Mouse (Mus musculus): ENCODE results near the gene Tada3. TPM values are rescaled to one million over a fixed set of nuclear protein-coding genes. Genes with fewer than 3 reads are reported as not detected.

Tada3 gene
- polyA plus RNA-seq (2012; rRNA removed): 41.7 and 44.7 TPM in 2 replicates

DNA sequence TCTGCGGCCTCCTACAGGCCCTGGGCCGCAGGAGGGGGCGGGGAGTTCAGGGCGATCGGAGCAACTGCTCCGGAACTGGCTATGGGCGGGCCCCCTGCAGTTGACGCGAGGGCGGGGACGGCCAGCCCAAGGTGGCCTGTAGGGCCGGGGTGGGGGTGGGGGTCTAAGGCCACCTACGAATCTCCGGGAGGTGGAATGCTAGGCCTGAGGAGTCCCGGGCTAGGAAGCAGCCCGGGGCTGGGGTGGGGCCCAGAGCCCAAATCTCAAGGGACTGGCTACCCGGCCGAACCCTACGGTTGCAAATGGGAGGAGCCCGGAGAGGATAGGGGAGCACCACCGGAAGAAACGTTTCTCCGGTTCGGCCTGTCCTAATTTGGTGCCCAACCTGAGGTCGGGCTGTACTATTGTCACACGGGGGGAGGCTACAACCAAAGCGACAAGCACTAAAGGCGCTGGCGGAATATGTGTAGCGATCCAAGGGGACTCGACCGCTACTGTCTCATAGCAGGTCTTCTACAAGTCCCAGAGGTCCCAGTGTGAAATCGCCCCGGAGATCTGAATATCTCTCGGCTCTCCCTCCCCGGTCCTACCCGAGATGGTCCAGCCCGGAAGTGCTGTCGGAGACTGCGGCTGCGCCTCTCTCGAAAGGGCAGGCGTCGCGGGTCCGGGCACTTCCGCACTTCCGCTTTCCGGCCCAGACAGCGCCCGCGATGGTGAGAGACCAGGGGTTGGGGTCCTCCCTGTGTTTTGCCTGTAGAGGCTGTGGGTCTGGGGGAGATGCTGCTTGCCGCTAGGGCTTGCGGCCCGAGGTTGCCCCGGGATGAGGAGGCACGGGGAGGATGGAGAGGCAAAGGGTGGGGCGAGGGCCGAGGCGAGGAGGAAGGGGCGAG is at the start of gene Tada3, which contains the start of gene Arpc4:
Tada3 (minus strand) TSS at position 388 of the 890 bp plus-strand sequence.
Arpc4 (plus strand) TSS at position 620 of the 890 bp plus-strand sequence.

DNA sequence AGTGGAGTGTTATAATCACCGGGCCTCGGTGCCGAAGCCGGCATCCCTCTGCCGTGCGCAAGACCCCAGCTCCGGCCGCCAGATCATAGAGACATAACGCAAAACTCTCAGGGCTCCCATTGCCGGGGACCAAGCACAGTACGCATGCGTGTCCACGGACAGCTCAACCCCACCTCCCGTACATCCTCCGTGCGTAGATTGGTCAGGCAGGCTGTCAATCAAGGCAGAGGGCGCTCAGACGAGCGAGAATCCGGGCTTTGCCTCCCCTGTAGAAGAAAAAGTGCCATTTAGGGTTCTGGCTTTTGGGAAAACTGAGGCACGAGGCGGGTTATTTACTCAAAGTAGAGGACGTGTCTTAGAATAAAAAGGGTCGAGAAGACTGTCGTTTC is 41.5 kb upstream of the Tada3 start, which contains the start of gene Rpusd3:
Rpusd3 (minus strand) TSS at position 142 of the 389 bp plus-strand sequence.

DNA sequence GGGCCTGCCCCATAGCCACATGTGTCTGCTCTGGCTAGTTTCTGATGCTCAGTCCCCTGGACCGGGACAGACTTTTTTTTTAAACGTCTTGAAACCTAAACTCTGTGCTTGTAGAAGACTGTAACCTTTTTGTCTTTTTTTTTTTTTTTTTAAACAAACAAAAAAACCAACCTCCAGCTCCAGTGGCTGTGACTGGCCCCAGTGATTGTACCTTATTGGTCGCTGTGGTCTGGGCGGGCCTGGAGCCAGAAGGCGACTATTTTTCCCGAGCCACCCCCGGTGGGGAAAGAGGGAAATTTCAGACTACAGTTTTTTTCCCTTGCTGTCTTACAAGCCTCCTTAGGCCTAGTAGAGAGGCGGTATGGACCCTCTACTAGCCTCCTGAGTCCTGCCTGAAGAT is 11.3 kb upstream of the Tada3 start, which contains the start of gene Ttll3:
Ttll3 (plus strand) TSS at position 301 of the 400 bp plus-strand sequence.

DNA sequence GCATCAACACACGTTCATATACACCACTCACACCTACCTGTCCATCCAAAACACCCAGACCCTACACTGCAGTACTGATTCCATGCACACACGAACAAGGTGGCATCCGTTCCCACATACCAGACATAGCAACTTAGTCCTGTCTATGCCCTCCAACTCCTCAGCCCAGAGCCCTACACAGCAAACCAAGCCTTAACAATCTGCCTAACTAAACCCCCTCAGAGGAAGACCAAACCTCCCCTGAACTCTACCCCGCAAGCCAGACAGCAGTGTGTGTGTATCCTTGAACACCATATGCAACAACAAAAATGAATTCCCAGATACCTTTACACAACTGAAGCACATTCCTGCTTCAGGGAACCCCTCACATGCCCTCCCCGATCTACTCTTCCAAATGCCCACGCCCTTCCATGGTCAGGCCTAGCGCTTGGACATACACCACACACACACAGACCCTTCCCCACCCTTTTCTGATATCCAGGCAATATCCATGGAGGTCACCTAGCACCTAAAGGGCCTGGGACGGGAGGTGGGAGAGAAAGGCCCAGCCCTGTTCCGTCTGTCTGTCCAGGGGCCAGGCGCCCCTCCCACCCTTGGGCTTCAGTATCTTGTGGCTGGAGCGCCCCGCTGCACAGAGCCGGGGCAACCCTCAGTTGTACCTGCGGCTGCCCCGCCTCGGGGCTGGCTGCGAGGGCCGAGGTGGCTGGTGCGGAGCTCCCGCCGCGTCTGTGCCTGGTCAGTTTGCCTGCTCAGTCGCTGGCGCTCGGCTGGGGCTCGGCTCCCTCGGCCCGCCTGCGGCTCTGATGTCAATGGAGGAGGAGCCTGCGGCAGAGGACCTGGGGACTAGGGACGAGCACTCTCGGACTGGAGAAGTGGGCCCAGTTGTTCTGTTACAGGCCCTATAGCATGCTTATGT is 34.2 kb downstream of the Tada3 start, which contains the start of gene Camk1:
Camk1 (minus strand) TSS at position 808 of the 916 bp plus-strand sequence.

DNA sequence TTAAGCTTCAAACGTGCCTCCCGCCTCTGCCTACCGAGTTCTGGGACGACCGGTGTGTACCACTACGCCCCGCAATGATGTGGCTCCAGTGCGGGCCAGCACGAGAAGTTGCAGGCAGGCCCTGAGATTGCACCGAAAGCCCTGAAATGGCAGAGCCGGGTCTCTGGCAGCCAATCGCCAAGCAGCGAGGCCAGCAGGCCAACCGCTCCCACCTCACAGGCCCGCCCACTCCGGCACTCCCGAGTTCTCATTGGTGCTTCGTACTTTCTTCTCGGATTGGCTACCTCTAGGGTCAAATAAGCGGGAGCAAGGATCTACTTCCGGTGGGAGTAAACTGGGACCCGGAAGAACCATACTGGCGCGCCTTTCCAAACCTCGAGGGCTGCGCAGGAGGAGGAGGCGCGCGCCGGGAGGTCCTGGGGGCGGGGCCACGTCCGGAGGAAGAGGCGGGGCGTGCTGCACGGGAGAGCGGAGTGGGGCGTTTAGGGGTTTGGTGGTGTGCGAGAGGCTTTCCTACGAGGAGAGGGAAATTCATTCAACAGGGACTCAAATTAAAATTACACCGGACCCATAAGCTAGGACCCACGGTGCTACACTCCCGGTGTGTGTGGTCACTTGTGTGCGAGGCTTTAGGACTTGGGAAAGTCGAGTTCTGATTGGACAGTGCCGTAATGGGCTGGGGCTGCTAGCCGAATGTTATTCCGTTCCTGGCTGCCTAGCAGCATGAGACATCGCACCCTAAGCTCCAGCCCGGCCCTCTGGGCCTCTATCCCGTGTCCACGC is 51.0 kb downstream of the Tada3 start, which contains the start of gene Ogg1:
Ogg1 (plus strand) TSS at position 440 of the 783 bp plus-strand sequence.

Other genes with a start within 250 kb of the Tada3 start
- gene Lhfpl4, start 182.5 kb downstream of the Tada3 start, polyA plus RNA-seq (2012; rRNA removed): 0.74 and 0.97 TPM in 2 replicates
- 82.3 and 92.6 TPM in 2 replicates for gene Mtmr14, start 140.0 kb downstream of the Tada3 start, polyA plus RNA-seq (2012; rRNA removed)
- gene Cpne9, start 95.6 kb downstream of the Tada3 start, polyA plus RNA-seq (2012; rRNA removed): 2.9 and 4.4 TPM in 2 replicates
- 24.3 and 26.5 TPM in 2 replicates for gene Brpf1, start 70.7 kb downstream of the Tada3 start, polyA plus RNA-seq (2012; rRNA removed)
- gene Ogg1, start 50.9 kb downstream of the Tada3 start, polyA plus RNA-seq (2012; rRNA removed): 25.4 and 30.0 TPM in 2 replicates
- 77.2 and 87.7 TPM in 2 replicates for gene Camk1, start 33.9 kb downstream of the Tada3 start, polyA plus RNA-seq (2012; rRNA removed)
- gene Arpc4, start 232 bp upstream of the Tada3 start, polyA plus RNA-seq (2012; rRNA removed): 64.4 and 70.8 TPM in 2 replicates
- 26.9 and 30.3 TPM in 2 replicates for gene Ttll3, start 11.4 kb upstream of the Tada3 start, polyA plus RNA-seq (2012; rRNA removed)
- gene Rpusd3, start 41.5 kb upstream of the Tada3 start, polyA plus RNA-seq (2012; rRNA removed): 53.1 and 70.5 TPM in 2 replicates
- 176 and 184 TPM in 2 replicates for gene Cidec, start 57.9 kb upstream of the Tada3 start, polyA plus RNA-seq (2012; rRNA removed)
- 92.3 and 96.5 TPM in 2 replicates for gene Jagn1, start 64.7 kb upstream of the Tada3 start, polyA plus RNA-seq (2012; rRNA removed)
- 50.7 and 65.4 TPM in 2 replicates for gene Il17re, start 80.6 kb upstream of the Tada3 start, polyA plus RNA-seq (2012; rRNA removed)
- gene Il17rc, start 93.5 kb upstream of the Tada3 start, polyA plus RNA-seq (2012; rRNA removed): 94.6 and 103 TPM in 2 replicates
- 16.6 and 17.3 TPM in 2 replicates for gene Creld1, start 105.4 kb upstream of the Tada3 start, polyA plus RNA-seq (2012; rRNA removed)
- 0.09 and 0.10 TPM in 2 replicates for gene Prrt3, start 124.0 kb upstream of the Tada3 start, polyA plus RNA-seq (2012; rRNA removed)
- gene Emc3, start 153.8 kb upstream of the Tada3 start, polyA plus RNA-seq (2012; rRNA removed): 33.1 and 42.4 TPM in 2 replicates
- 2.3 and 5.9 TPM in 2 replicates for gene Fancd2, start 153.8 kb upstream of the Tada3 start, polyA plus RNA-seq (2012; rRNA removed)
- gene Fancd2os, start 222.8 kb upstream of the Tada3 start, polyA plus RNA-seq (2012; rRNA removed): not detected in 2 replicates
- 90.4 and 111 TPM in 2 replicates for gene Brk1, start 226.9 kb upstream of the Tada3 start, polyA plus RNA-seq (2012; rRNA removed)
- gene Vhl, start 246.1 kb upstream of the Tada3 start, polyA plus RNA-seq (2012; rRNA removed): 21.1 and 30.3 TPM in 2 replicates

All from ovary, adult 2 months (tissue).